Mouse (Mus musculus) ES-E14 (cell line): ENCODE results near the gene Myo5a. TPM values are rescaled to one million over a fixed set of nuclear protein-coding genes. Genes with fewer than 3 reads are reported as not detected.

Experiments
- DNase-seq: peaks from one replicate; pipeline ENCODE4 v3.0.0-alpha.2; 2013; ENCODE audit warnings: low read depth, low spot score
- H3K27ac ChIP-seq: 2 replicates; pipeline ENCODE4 v1.5.1; 2012; ENCODE audit warnings: low read depth, mild to moderate bottlenecking, low read length, moderate library complexity, mixed read lengths; ENCODE audit not compliant: poor library complexity, insufficient read depth, severe bottlenecking
- H3K36me3 ChIP-seq: 2 replicates; pipeline ENCODE4 v1.6.1; 2012; ENCODE audit warnings: mild to moderate bottlenecking, low read length, moderate library complexity, mixed read lengths; ENCODE audit not compliant: control insufficient read depth, poor library complexity, insufficient read depth, severe bottlenecking
- H3K4me1 ChIP-seq, 2 experiments: fragments of 150-350 bp in 1 of 2; sonication (generic) in 1 of 2; 2 replicates each; pipeline ENCODE4 v1.6.1; 2012; ENCODE audit warnings: low read length in 2 of 2, mild to moderate bottlenecking in 1 of 2, mixed read lengths in 1 of 2; ENCODE audit not compliant: control insufficient read depth in 2 of 2, insufficient read depth in 2 of 2, poor library complexity in 1 of 2
- H3K4me3 ChIP-seq, 2 experiments: fragments of 150-350 bp in 1 of 2; sonication (generic) in 1 of 2; 2 replicates each; pipeline ENCODE4 v1.5.1; 2012; ENCODE audit warnings: low read length in 2 of 2, low read depth in 1 of 2, mild to moderate bottlenecking in 1 of 2, mixed read lengths in 1 of 2; ENCODE audit not compliant: insufficient read depth in 1 of 2, poor library complexity in 1 of 2, severe bottlenecking in 1 of 2
- H3K9ac ChIP-seq: 2 replicates; pipeline ENCODE4 v1.6.1; 2012; ENCODE audit warnings: low read depth, mild to moderate bottlenecking, low read length, mixed read lengths; ENCODE audit not compliant: poor library complexity, insufficient read depth, severe bottlenecking
- H3K9me3 ChIP-seq: fragments of 150-350 bp; sonication (generic); 2 replicates; pipeline ENCODE4 v1.6.1; 2012; ENCODE audit warnings: low read depth, mild to moderate bottlenecking, low read length; ENCODE audit not compliant: control insufficient read depth, insufficient read depth
- CHD2 ChIP-seq: IDR thresholded peaks from 2 replicates; pipeline ENCODE4 v1.6.1; 2014; ENCODE audit warnings: mild to moderate bottlenecking, low read depth, low read length, inconsistent platforms
- HCFC1 ChIP-seq: IDR thresholded peaks from 2 replicates; pipeline ENCODE4 v1.6.1; 2012; ENCODE audit warnings: low read length, inconsistent platforms, borderline replicate concordance; ENCODE audit not compliant: insufficient read depth
- MAFK ChIP-seq: IDR thresholded peaks from 2 replicates; pipeline ENCODE4 v1.6.1; 2014; ENCODE audit warnings: mild to moderate bottlenecking, low read depth, low read length, inconsistent platforms; ENCODE audit not compliant: insufficient read depth
- ZC3H11A ChIP-seq: IDR thresholded peaks from 2 replicates; pipeline ENCODE4 v1.6.1; 2012; ENCODE audit warnings: low read depth, mild to moderate bottlenecking, inconsistent platforms, low read length, borderline replicate concordance
- ZNF384 ChIP-seq: IDR thresholded peaks from 2 replicates; pipeline ENCODE4 v1.6.1; 2012; ENCODE audit warnings: low read depth, low read length, inconsistent platforms
- in situ Hi-C, 2 experiments: fragments of 600-800 bp; cut with MboI; formaldehyde crosslinking; loops; one replicate each; pipeline ENCODE4 v1.15.1; 2025; ENCODE audit warnings: low sequenced_read_pairs in 2 of 2, inconsistent platforms in 1 of 2; ENCODE audit not compliant: unreplicated experiment in 2 of 2
- total RNA-seq: library from RNA; depleted of rRNA; stranded (reverse); fragments of 300-350 nt; gene quantifications from 2 replicates; pipeline ENCODE4 v1.2.3, GENCODE M21; 2012

Myo5a gene
- total RNA-seq, 1 experiment = 60.2 TPM

DNA sequence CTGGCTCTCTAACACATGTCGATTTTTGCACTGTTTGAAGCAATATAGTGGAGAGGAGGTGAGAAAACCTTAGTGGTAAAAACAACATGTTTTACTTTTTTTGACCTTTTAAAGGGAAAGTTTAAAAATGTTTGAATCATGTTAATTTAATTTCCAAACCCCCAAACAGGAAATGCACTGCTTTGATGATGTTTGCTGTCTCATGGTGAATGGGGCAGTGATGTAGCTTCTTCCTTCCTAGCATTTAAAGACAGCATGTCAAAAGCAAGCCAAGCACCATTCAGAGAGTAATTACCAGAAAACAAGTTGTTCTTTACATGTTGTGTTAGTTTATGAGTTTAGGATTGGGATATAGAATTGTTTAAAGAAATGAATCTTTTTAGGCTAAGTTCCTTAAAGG is 138.4 kb downstream of the Myo5a start:
- Histone ChIP-seq H3K36me3 (peaks cover 3% of the 10 kb centered on the region; the same call in 1 of the 2 replicates), H3K27ac (no peak overlapping the region), H3K4me1 (no peaks in the 10 kb centered on the region), H3K4me3 (no peak overlapping the region), H3K9ac (no peak overlapping the region), H3K9me3 (no peaks in the 10 kb centered on the region)
- in situ Hi-C loops = no loop called here
- TF ChIP-seq HCFC1 (no peak), MAFK (no peak), CHD2 (no peak), ZNF384 (no peak), ZC3H11A (no peak)
- no peak for DNase-seq

DNA sequence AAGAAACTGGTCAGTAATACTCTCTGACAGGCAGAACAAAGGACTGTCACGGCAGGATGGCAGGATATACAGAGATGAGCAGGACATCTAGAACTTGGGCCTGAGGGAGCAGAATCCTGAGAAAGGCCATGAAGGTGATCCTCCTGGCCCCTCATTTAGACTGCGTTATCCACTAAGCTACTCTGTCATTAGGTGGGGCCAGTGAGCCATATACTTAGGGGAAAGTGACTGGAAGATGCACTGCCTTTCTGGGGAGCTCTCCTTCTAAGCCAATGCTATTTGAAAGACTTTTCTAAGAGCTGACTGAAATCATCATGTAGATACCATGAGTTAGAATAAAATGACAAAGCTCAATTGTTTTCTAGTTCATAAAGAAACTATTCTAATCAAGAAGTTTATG is 139.5 kb downstream of the Myo5a start:
- TF ChIP-seq MAFK (no peak), CHD2 (no peak), ZNF384 (no peak), ZC3H11A (no peak), HCFC1 (no peak)
- peaks cover 6% of the 10 kb centered on the region; the same call in 1 of the 2 replicates for H3K36me3 ChIP-seq
- no peaks in the 10 kb centered on the region for H3K9me3 ChIP-seq
- H3K9ac ChIP-seq = no peak overlapping the region
- in situ Hi-C loops = no loop called here
- DNase-seq = no peak
- H3K4me3 ChIP-seq = no peak overlapping the region
- H3K27ac ChIP-seq = no peak overlapping the region
- H3K4me1 ChIP-seq = no peaks in the 10 kb centered on the region

DNA sequence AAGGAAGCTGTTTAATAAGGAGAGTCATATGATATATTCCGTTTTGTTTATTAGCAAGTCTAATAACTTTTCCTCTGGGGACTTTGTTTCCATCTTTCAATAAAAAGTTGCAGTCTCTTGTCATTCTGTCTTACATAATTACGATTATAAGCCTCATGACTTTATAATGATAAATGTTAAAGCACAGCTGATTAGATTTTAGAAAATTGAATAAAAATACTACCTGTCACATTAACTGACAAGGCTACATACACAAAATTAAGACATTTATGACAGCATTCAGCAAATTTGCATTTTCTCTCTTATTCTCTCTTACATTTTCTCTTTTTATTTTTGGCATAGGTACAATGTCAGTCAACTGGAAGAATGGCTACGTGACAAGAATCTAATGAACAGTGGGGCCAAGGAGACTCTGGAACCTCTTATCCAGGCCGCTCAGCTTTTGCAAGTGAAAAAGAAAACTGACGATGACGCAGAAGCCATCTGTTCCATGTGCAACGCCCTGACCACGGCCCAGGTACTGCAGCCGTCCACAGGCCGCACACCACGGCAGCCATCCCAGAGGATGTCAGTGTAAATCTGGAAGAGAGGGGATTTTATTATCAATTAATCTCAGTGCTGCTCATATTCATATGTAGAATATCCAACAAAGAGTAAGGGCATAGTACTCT is 144.1 kb downstream of the Myo5a start:
- no peak overlapping the region for H3K9ac ChIP-seq
- H3K27ac ChIP-seq = no peak overlapping the region
- TF ChIP-seq HCFC1 = no peak
- no peak for TF ChIP-seq CHD2
- no peak for DNase-seq
- no peak overlapping the region for H3K4me3 ChIP-seq
- no peaks in the 10 kb centered on the region for H3K4me1 ChIP-seq
- in situ Hi-C loops = no loop called here
- H3K9me3 ChIP-seq = no peaks in the 10 kb centered on the region
- peaks cover 11% of the 10 kb centered on the region; the same call in 1 of the 2 replicates for H3K36me3 ChIP-seq

DNA sequence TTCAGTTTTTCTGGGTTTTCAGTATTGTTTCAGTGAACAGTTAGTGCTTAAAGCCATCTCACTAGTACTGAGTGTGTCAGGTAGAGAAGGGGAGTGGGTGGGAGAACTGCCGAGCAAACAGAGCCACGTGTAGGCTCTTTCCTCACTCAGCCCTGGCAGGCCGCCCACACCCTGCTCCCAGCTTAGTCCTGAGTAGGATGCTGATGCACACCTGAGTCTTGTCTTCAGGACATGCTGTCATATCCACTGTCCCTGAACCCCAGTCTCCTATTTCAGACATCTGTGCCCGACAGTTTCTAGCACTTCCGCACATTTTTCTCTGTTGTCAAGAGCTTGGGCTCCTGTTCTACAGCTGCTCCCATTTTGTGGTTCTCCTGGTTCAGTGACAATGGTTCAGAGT is 149.1 kb downstream of the Myo5a start:
- no peak overlapping the region for H3K27ac ChIP-seq
- peaks cover 3 to 8% of the 10 kb centered on the region in 2 experiments; a peak in 2 of 4 replicates for H3K4me1 ChIP-seq
- no peak overlapping the region for H3K9ac ChIP-seq
- DNase-seq = no peak
- H3K36me3 ChIP-seq = peaks cover 7% of the 10 kb centered on the region; the same call in 1 of the 2 replicates
- in situ Hi-C loops = no loop called here
- TF ChIP-seq ZNF384 = no peak
- TF ChIP-seq HCFC1 = no peak
- TF ChIP-seq MAFK = no peak
- no peak for TF ChIP-seq ZC3H11A
- no peaks in the 10 kb centered on the region for H3K9me3 ChIP-seq
- H3K4me3 ChIP-seq = no peak overlapping the region
